Comparison of ENCODE assay signal across 8 mouse cellular contexts in the genomic region with DNA sequence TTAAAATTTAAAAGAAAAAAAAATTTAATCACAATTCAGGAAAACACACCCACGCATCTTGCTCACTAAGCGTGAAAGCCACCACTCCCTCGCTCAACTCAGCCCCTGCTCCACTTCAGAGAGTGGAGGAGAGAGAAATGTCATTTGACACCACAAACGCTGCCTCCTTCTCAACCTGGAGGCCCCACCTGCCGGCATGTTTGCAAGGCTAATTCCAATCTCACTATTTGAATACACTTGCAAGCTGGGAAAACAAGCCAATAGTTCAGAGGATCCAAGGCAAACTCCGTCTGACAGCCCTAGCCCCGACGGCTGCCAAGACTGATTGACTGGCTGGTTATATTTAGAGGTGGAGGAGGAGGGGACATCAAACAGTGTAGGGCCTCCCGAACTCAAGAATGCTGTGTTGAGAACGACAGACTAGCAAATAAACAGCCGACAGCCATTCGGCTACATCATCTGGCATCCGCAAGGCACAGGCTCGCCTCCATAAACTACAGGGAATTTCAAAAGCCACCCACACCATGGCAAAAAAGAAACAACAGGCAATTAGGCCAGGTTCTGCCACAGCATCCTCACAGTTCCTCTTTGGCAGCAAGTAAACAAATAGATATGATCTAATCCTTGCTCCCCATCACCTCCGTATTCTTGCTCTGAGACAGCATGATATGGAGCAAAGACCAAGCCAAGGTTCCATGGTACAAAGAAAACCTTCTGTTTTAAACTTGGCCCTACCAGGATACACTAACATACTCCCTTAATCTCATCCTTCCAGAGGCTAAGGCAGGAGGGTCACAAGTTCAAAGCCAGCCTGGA.
DNase-seq lines count a peak whose midpoint lies in the region; ATAC-seq and TF ChIP-seq lines count a peak whose summit lies in the region.

No protein-coding gene starts in this region.

- peak overlapping the region; percentile 53 for H3K4me2 ChIP-seq in heart, embryonic 15.5 days
- 0 out of 2 replicates have a peak overlapping the region, but pooled peaks have one; percentile 26 for H3K4me2 ChIP-seq in liver, postnatal 0 days (ENCODE audit: low read depth, low read length)

- H3K27ac ChIP-seq in heart, embryonic 15.5 days: peak overlapping the region; percentile 86
- peak overlapping the region; percentile 39; the same call in 1 of the 2 replicates for H3K27ac ChIP-seq in liver, postnatal 0 days (ENCODE audit: low read depth)

- no peaks in the 10 kb centered on the region for H3K27me3 ChIP-seq in heart, embryonic 15.5 days
- H3K27me3 ChIP-seq in liver, postnatal 0 days (ENCODE audit: insufficient read depth, low read length): no peaks in the 10 kb centered on the region

- peak overlapping the region; percentile 43; the same call in 1 of the 2 replicates for H3K9ac ChIP-seq in heart, embryonic 15.5 days
- H3K9ac ChIP-seq in liver, postnatal 0 days (replicated peaks): no peak overlapping the region

- H3K9me3 ChIP-seq in heart, embryonic 15.5 days (replicated peaks): no peaks in the 10 kb centered on the region
- H3K9me3 ChIP-seq in liver, postnatal 0 days (ENCODE audit: low read length): no peaks in the 10 kb centered on the region

- peak; percentile 26; the same call in 1 of the 2 replicates for TF ChIP-seq EP300 in liver, postnatal 0 days (IDR thresholded peaks at IDR 0.05; ENCODE audit: low read depth)

- DNase-seq in urinary bladder, postnatal 14 days (ENCODE audit: low spot score): peak; percentile 52
- no peak for DNase-seq in urinary bladder, adult 2 months (ENCODE audit: low spot score)
- peak; percentile 42 for DNase-seq in fibroblast of lung, adult 2 months (ENCODE audit: low read depth)
- peak; percentile 66 to 78 for DNase-seq in kidney, postnatal 36 days
- peak; percentile 61 for DNase-seq in liver, postnatal 0 days
- peak; percentile 51 to 56 for DNase-seq in right cerebral cortex, postnatal 10 days (ENCODE audit: low spot score in 2 of 2)
- no peak for DNase-seq in c-Kit-positive CD71-positive TER-119-positive erythroid progenitor cells, embryonic 14.5 days (ENCODE audit: low spot score)

- peak overlapping the region; percentile 13 for H3K4me3 ChIP-seq in heart, embryonic 15.5 days
- no peak overlapping the region for H3K4me3 ChIP-seq in liver, postnatal 0 days (ENCODE audit: low read depth, low read length)

- 0 out of 2 replicates have a peak, but pooled peaks have one; percentile 8 for TF ChIP-seq CTCF in liver, postnatal 0 days (IDR thresholded peaks at IDR 0.05; ENCODE audit: low read depth)

- peak; percentile 58; the same call in 1 of the 2 replicates for ATAC-seq in heart, embryonic 15.5 days (replicated peaks; ENCODE audit: insufficient number of reproducible peaks, insufficient read depth, low FRiP score, low read depth)
- ATAC-seq in liver, postnatal 0 days: peak; percentile 75

- peaks cover 73% of the 10 kb centered on the region for H3K4me1 ChIP-seq in heart, embryonic 15.5 days (replicated peaks)
- peaks cover 51% of the 10 kb centered on the region for H3K4me1 ChIP-seq in liver, postnatal 0 days (ENCODE audit: insufficient read depth)

- 11% methylated on average over 15 of the region's 15 CpGs for WGBS in heart, embryonic 15.5 days
- 38% methylated on average over 15 of the region's 15 CpGs for WGBS in liver, postnatal 0 days (ENCODE audit: insufficient replicate concordance)

- H3K36me3 ChIP-seq in heart, embryonic 15.5 days: no peaks in the 10 kb centered on the region
- 0 out of 2 replicates have a peak, but pooled peaks cover 2% of the 10 kb centered on the region for H3K36me3 ChIP-seq in liver, postnatal 0 days (replicated peaks; ENCODE audit: insufficient read depth, low read length)

Comparison
In these comparisons a context has a peak if more than half of its experiments do, and no peak if none do; other contexts are left out.
1. DNase-seq: peak in urinary bladder, postnatal 14 days (single experiment), fibroblast of lung, adult 2 months (single experiment), kidney, postnatal 36 days (2 of 2), liver, postnatal 0 days (single experiment) and right cerebral cortex, postnatal 10 days (2 of 2); none in urinary bladder, adult 2 months (single experiment) and c-Kit-positive CD71-positive TER-119-positive erythroid progenitor cells, embryonic 14.5 days (single experiment).